Mouse (Mus musculus) adrenal gland, postnatal 25 days (tissue): Measurements from ENCODE around the gene Rpl27a. TPM values are rescaled to one million over a fixed set of nuclear protein-coding genes. Genes with fewer than 3 reads are reported as not detected.
A peak's percentile ranks its signal among the peaks of the same experiment; 100 is the strongest.

Experiments
- DNase-seq: peaks from one replicate; pipeline ENCODE4 v3.0.0; 2021; ENCODE audit warnings: mixed read lengths
- total RNA-seq: library from RNA; stranded (reverse); gene quantifications from 2 replicates; pipeline ENCODE4 v1.2.3, GENCODE M21; 2021

The Rpl27a gene
- total RNA-seq, 1 experiment from 2014 or later: 201 TPM

GRCm38 (mm10) chr7:109525740-109526663 lies 7.1 kb downstream of the Rpl27a start:
- no peak for DNase-seq

GRCm38 (mm10) chr7:109527536-109527935 lies 8.6 kb downstream of the Rpl27a start:
- no peak for DNase-seq

GRCm38 (mm10) chr7:109528356-109528755 lies 9.4 kb downstream of the Rpl27a start:
- DNase-seq: peak; percentile 53

- DNase-seq: no peak
These were observed 10.8 kb downstream of the Rpl27a start for GRCm38 (mm10) chr7:109529741-109530140.

- DNase-seq: no peak
These were observed 12.6 kb downstream of the Rpl27a start for GRCm38 (mm10) chr7:109531501-109531900.

GRCm38 (mm10) chr7:109532691-109533090 lies 13.7 kb downstream of the Rpl27a start:
- DNase-seq: no peak

GRCm38 (mm10) chr7:109533129-109533528 lies 14.2 kb downstream of the Rpl27a start:
- DNase-seq: no peak

GRCm38 (mm10) chr7:109533888-109534287 lies 14.9 kb downstream of the Rpl27a start:
- no peak for DNase-seq

- no peak for DNase-seq
These were observed 16.0 kb downstream of the Rpl27a start for GRCm38 (mm10) chr7:109534921-109535320.

GRCm38 (mm10) chr7:109536451-109536946 lies 17.6 kb downstream of the Rpl27a start:
- peak; percentile 48 for DNase-seq

GRCm38 (mm10) chr7:109540902-109541301 lies 22.0 kb downstream of the Rpl27a start:
- no peak for DNase-seq

- no peak for DNase-seq
These were observed 22.8 kb downstream of the Rpl27a start for GRCm38 (mm10) chr7:109541609-109542363.

GRCm38 (mm10) chr7:109542364-109542628 lies 23.3 kb downstream of the Rpl27a start:
- DNase-seq: no peak

- no peak for DNase-seq
These were observed 25.8 kb downstream of the Rpl27a start for GRCm38 (mm10) chr7:109544792-109545191.

- DNase-seq: peak; percentile 24
These were observed 26.5 kb downstream of the Rpl27a start for GRCm38 (mm10) chr7:109545255-109545993.

GRCm38 (mm10) chr7:109546186-109546585 lies 27.2 kb downstream of the Rpl27a start:
- no peak for DNase-seq

GRCm38 (mm10) chr7:109546726-109547125 lies 27.8 kb downstream of the Rpl27a start:
- no peak for DNase-seq

GRCm38 (mm10) chr7:109559536-109559935 lies 40.6 kb downstream of the Rpl27a start:
- DNase-seq: peak; percentile 61

GRCm38 (mm10) chr7:109561466-109562153 lies 42.7 kb downstream of the Rpl27a start:
- no peak for DNase-seq

- no peak for DNase-seq
These were observed 43.2 kb downstream of the Rpl27a start for GRCm38 (mm10) chr7:109562154-109562599.

GRCm38 (mm10) chr7:109562676-109563075 lies 43.7 kb downstream of the Rpl27a start:
- DNase-seq: no peak
